In the genomic region with DNA sequence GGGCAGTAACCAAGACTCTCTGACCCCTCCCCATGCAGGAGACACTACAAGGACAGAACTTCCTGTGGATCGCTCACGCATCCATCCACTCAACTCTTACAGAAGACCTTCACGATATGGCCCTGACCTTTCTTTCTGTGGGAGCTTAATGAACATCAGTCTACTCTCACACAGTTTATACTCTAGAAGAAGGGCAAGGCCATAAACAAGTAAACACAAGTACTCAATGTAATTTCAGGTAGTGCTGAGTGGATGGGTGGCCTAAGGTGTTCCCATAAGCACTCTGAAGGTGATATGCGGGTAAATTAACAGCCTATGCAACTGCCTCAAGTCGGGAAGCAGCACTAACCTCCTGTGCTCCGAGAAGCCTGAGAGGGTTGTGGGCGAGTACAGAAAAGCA, we compare ENCODE assay signal across 9 mouse cellular contexts. TPM values are rescaled to one million over a fixed set of nuclear protein-coding genes. Genes with fewer than 3 reads are reported as not detected.
DNase-seq lines count a peak whose midpoint lies in the region; ATAC-seq lines count a peak whose summit lies in the region.
"Had no signal": no experiment of that assay in that cellular context is flagged by ENCODE, and none has a peak within 500 bp of the region (broad histone marks: within the 10 kb centered on the region; RNA-seq: fewer than 3 reads in every experiment).

No protein-coding gene starts in this region.

- DNase-seq in adrenal gland, adult 2 months = peak; percentile 19
- DNase-seq in adrenal gland, adult 18-20 months (ENCODE audit: low spot score in 2 of 2) = no peak
- no peak for DNase-seq in gastrocnemius, postnatal 36 days
- no peak for DNase-seq in frontal cortex, postnatal 36 days (ENCODE audit: low spot score in 2 of 2)
- DNase-seq: kidney, postnatal 14 days had no signal

- peak overlapping the region; percentile 85 for H3K9ac ChIP-seq in limb, embryonic 13.5 days
- H3K9ac ChIP-seq in stomach, embryonic 15.5 days = peak overlapping the region; percentile 26; the same call in 1 of the 2 replicates

- peaks cover 43% of the 10 kb centered on the region for H3K36me3 ChIP-seq in megakaryocyte, embryonic 14.5 days (replicated peaks; ENCODE audit: low read length)
- H3K36me3 ChIP-seq in limb, embryonic 13.5 days = peaks cover 31% of the 10 kb centered on the region
- peaks cover 4% of the 10 kb centered on the region for H3K36me3 ChIP-seq in stomach, embryonic 15.5 days

- no peak overlapping the region for H3K27ac ChIP-seq in limb, embryonic 13.5 days
- no peak overlapping the region for H3K27ac ChIP-seq in stomach, embryonic 15.5 days

- intact Hi-C loops in gastrocnemius, postnatal 36 days (cut with DNase I) = no loop called here

- H3K9me3 ChIP-seq in megakaryocyte, embryonic 14.5 days = peaks cover 6% of the 10 kb centered on the region; the same call in 1 of the 2 replicates
- no peaks in the 10 kb centered on the region for H3K9me3 ChIP-seq in limb, embryonic 13.5 days
- no peaks in the 10 kb centered on the region for H3K9me3 ChIP-seq in stomach, embryonic 15.5 days

- 78% methylated on average over 7 of the region's 7 CpGs for WGBS in limb, embryonic 13.5 days
- WGBS in stomach, embryonic 15.5 days = 77% methylated on average over 7 of the region's 7 CpGs

- H3K4me2 ChIP-seq in limb, embryonic 13.5 days (replicated peaks) = peak overlapping the region; percentile 87
- peak overlapping the region; percentile 72 for H3K4me2 ChIP-seq in stomach, embryonic 15.5 days

- H3K27me3 ChIP-seq in megakaryocyte, embryonic 14.5 days (replicated peaks) = no peaks in the 10 kb centered on the region
- 0 out of 2 replicates have a peak, but pooled peaks cover 4% of the 10 kb centered on the region for H3K27me3 ChIP-seq in limb, embryonic 13.5 days
- no peaks in the 10 kb centered on the region for H3K27me3 ChIP-seq in stomach, embryonic 15.5 days (replicated peaks)

- no peak for ATAC-seq in megakaryocyte, adult 5-6 weeks (ENCODE audit: poor library complexity, severe bottlenecking)
- ATAC-seq in limb, embryonic 13.5 days (ENCODE audit: low FRiP score, low read depth) = no peak
- ATAC-seq in stomach, embryonic 15.5 days (ENCODE audit: insufficient read depth, low FRiP score, low read depth) = no peak

- H3K4me3 ChIP-seq in megakaryocyte, embryonic 14.5 days (replicated peaks) = peak overlapping the region; percentile 93
- peak overlapping the region; percentile 83 for H3K4me3 ChIP-seq in limb, embryonic 13.5 days
- H3K4me3 ChIP-seq in stomach, embryonic 15.5 days (replicated peaks) = peak overlapping the region; percentile 78

- H3K4me1 ChIP-seq in megakaryocyte, embryonic 14.5 days = peaks cover 44% of the 10 kb centered on the region
- peaks cover 21% of the 10 kb centered on the region for H3K4me1 ChIP-seq in limb, embryonic 13.5 days
- peaks cover 14% of the 10 kb centered on the region for H3K4me1 ChIP-seq in stomach, embryonic 15.5 days

RNA-seq across cellular contexts. Expression of a gene that starts 1.1 kb away (rescaled TPM):
- total RNA-seq in adrenal gland, adult 2 months (2021) = 10 to 100 TPM; 15.0 to 16.4 TPM
- 3.4 and 3.7 TPM in 2 replicates for polyA plus RNA-seq in adrenal gland, adult 2 months (2012; rRNA removed)
- 10 to 100 TPM; 13.9 TPM for total RNA-seq in adrenal gland, adult 18-20 months (2021)
- 5.5 TPM in 1 of 2 replicates, not detected in the other for polyA plus RNA-seq in megakaryocyte, embryonic 14.5 days (2012; ENCODE audit: insufficient read depth, low replicate concordance)
- total RNA-seq in megakaryocyte, adult 5-6 weeks (2015) = 16.7 and 24.5 TPM in 2 replicates
- 20.3 and 20.5 TPM in 2 replicates for total RNA-seq in megakaryocyte, adult 5-6 weeks (2017)
- polyA plus RNA-seq in limb, embryonic 13.5 days (2015; fragmentation: Nextera tagmentation; extraction: Ambion mirVana) = 38.3 and 38.8 TPM in 2 replicates
- polyA plus RNA-seq in stomach, embryonic 15.5 days (2015; fragmentation: Nextera tagmentation; extraction: Ambion mirVana) = 34.0 and 34.6 TPM in 2 replicates
- 1 to 10 TPM; 3.7 to 6.5 TPM for total RNA-seq in gastrocnemius, postnatal 36 days (2021)

RNA-seq across cellular contexts. Expression of a gene that starts 5.5 kb away (rescaled TPM):
- 10 to 100 TPM; 27.0 to 31.8 TPM for total RNA-seq in adrenal gland, adult 2 months (2021)
- polyA plus RNA-seq in adrenal gland, adult 2 months (2012; rRNA removed) = 34.8 and 36.4 TPM in 2 replicates
- total RNA-seq in adrenal gland, adult 18-20 months (2021) = 10 to 100 TPM; 21.1 to 27.3 TPM
- polyA plus RNA-seq in megakaryocyte, embryonic 14.5 days (2012; ENCODE audit: insufficient read depth, low replicate concordance) = 3.0 and 3.2 TPM in 2 replicates
- 8.5 and 10.8 TPM in 2 replicates for total RNA-seq in megakaryocyte, adult 5-6 weeks (2015)
- 7.2 and 7.8 TPM in 2 replicates for total RNA-seq in megakaryocyte, adult 5-6 weeks (2017)
- 69.3 and 71.8 TPM in 2 replicates for polyA plus RNA-seq in limb, embryonic 13.5 days (2015; fragmentation: Nextera tagmentation; extraction: Ambion mirVana)
- 55.7 and 56.9 TPM in 2 replicates for polyA plus RNA-seq in stomach, embryonic 15.5 days (2015; fragmentation: Nextera tagmentation; extraction: Ambion mirVana)
- total RNA-seq in gastrocnemius, postnatal 36 days (2021) = 10 to 100 TPM; 29.1 to 31.7 TPM
